Mouse (Mus musculus) G1E (cell line): ENCODE data around the gene Rpa2.
"Not testable (repeated sequence)": the region's sequence is repeated elsewhere in the genome, so short reads cannot be mapped to it uniquely, and the experiment has no call there.

Experiments used
- CTCF ChIP-seq: IDR thresholded peaks from 2 replicates; pipeline ENCODE4 v1.5.1; 2012; ENCODE audit warnings: low read depth, low read length, inconsistent platforms, mixed read lengths
- GATA1 ChIP-seq: IDR thresholded peaks from 2 replicates; pipeline ENCODE4 v1.6.1; 2012; ENCODE audit warnings: borderline replicate concordance, low read length, inconsistent platforms, mixed read lengths
- GATA2 ChIP-seq: IDR thresholded peaks from 2 replicates; pipeline ENCODE4 v1.6.1; 2012; ENCODE audit warnings: low read depth, low read length, inconsistent platforms, borderline replicate concordance

GRCm38 (mm10) chr4:132737154-132737553 is 31.0 kb upstream of the Rpa2 start:
- TF ChIP-seq GATA1, CTCF, GATA2: not testable (repeated sequence)
